Mouse (Mus musculus): Measurements from ENCODE around the gene Lbx2.

Lbx2 gene

DNA sequence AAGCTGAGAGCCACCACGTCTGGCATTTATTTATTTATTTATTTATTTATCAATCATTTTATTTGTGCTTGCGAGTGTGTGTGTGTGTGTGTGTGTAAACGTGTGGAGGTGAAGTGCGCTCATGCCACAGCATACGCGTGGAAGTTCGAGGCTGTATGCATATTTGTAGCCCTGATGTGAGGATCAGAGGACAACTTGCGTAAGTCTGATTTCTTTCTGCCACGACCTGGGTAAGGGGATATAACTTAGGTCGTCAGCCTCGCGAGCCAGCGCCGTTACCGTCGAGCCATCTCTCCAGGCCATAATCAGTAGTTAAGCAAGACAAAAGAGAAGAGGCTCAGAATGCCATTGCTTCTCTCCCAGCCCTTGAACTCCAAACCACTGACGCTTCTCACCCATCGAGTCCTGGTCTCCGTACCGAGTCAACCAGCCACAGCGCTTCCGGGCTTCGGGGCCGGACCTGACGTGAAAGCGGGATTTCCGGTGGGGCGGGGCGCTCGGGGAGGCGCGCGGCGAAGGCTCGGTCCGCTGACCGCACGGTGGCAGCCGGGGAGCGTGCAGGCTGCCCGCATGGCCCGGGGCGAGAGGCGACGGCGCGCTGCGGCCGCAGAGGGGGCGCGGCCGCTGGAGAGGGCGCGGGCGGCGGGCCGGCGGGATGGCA is 29.0 kb downstream of the Lbx2 start, which contains the start of gene Mogs:
Mogs (plus strand) TSS at position 486 of the 661 bp plus-strand sequence.
- peak; percentile 90 to 94 for DNase-seq

DNA sequence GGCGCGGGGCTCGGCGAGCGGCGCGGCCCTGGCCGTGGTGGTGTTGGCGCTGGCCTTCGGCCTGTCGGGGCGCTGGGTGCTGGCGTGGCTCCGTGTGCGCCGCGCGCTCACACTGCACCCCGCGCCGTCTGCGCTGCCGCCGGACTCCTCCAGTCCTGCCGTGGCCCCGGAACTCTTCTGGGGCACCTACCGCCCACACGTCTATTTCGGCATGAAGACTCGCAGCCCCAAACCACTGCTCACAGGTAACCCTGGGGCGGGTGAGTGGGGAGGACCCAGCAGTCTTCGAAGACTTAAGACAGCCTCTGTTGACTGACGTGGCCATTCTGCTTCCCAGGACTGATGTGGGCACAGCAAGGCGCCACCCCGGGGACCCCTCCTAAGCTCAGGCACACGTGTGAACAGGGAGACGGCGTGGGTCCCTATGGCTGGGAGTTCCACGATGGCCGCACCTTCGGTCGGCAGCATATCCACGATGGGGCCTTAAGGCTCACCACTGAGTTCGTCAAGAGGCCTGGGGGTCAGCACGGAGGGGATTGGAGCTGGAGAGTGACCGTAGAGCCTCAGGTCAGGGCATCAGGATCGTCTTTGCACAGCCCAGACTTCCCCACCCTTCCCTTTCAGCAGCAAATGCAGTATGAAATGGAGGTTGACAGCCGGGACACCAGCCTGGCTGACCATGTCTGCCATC is 29.7 kb downstream of the Lbx2 start:
- no peak for DNase-seq

DNA sequence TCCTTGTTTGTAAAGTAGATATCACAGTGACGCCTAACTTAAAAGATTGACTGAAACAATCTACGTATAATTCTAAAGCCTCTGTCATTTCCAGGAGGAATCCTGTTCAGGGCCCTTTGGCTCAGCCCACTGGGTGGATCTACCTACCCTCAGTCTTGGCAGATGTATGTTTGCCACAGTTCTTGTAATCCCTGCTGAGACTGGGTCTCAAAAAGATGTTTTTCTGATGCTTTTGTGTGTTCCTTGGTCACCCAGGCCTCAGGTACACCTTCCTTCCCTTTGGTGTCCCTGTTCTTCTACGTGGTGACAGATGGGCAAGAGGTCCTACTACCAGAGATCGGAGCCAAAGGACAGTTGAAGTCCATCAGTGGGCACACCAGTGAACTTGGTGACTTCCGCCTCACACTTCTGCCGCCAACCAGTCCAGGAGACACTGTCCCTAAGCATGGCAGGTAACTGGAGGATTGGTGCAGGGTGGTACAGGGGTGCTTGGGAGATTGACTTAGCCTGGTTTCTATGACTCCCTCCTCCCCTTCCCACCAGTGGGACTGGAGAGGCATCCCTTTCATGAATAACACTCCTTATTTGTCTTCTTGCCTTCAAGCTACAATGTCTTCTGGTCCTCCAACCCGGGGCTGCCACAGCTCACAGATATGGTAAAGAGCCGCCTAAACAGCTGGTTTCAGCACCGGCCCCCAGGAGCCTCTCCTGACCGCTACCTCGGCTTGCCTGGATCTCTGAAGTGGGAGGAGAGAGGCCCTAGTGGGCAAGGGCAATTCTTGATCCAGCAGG is 30.4 kb downstream of the Lbx2 start:
- no peak for DNase-seq

DNA sequence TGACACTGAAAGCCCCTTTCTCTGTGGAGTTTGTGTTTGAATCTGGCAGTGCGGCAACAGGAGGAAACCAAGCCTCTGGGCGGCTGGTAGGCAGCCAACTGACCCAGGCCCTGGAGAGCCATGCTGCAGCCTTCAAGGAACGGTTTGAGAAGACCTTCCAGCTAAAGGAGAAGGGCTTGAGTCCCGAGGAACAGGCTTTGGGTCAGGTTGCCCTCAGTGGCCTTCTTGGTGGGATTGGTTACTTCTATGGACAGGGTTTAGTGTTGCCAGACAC is 30.9 kb downstream of the Lbx2 start:
- no peak for DNase-seq

DNA sequence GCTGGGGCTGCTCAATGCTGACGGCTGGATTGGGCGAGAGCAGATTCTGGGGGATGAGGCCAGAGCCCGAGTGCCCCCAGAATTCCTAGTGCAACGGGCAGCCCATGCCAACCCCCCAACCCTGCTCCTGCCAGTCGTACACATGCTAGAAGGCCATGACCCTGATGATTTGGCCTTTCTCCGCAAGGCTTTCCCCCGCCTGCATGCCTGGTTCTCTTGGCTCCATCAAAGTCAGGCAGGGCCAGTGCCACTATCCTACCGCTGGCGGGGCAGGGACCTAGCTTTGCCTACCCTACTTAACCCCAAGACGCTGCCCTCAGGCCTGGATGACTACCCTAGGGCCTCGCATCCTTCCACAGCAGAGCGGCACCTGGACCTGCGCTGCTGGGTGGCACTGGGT is 31.4 kb downstream of the Lbx2 start:
- DNase-seq: no peak

DNA sequence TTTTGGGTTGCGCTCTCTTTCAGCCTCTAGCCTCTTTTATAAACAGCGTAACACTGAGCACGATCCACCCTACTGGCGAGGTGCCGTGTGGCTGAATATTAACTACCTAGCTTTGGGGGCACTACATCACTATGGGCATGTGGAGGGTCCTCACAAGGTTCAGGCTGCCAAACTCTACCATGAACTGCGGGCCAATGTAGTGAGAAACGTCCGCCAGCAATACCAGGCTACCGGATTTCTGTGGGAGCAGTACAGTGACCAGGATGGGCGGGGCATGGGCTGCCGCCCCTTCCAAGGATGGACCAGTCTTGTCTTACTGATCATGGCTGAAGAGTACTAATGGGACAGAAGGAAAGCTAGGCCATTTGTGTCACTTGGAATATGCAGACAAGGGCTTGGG is 32.2 kb downstream of the Lbx2 start:
- DNase-seq: no peak

DNA sequence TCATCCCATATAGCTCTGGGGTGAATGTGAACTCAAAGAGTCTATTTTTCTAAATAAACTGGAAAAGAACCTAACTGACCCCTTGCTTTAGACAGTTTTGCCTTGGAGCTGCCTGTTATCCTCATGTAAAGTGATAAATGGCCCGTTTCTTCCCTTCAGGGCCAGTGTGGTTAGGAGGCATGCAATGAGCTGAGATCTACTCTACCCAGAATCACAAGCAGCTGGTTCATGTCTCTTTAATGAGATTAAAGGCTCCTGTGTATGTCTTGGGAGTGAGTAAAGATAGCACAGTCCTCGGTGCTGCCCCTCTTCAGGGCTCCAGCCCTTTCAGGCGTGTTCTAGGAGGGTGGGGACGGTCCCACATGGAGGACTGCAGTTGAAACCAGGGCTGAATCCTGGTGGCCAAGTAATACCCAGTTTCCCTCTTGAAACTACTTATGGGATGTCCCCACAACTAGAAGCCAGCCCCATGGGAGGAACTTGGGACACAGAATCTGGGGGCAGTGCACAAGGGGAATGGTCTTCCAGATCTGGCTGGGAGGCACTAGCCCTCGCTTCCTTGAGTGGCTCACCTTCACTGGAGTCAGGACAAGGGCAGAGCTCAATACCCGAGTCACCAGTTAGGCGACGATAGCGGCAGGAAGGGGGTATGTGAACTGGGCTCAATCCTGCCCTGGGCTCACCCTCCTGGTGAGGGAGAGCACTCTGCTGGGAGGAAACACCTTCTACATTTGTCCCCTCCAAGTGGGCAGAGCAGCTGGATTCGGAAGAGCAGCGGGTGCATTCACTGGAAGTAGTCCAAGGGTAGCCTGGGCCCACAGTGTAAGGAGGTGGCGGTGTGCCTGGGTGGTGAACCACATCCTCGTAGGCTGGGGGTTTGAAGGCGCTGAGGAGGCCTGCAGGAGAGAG is 32.9 kb downstream of the Lbx2 start:
- DNase-seq: no peak

DNA sequence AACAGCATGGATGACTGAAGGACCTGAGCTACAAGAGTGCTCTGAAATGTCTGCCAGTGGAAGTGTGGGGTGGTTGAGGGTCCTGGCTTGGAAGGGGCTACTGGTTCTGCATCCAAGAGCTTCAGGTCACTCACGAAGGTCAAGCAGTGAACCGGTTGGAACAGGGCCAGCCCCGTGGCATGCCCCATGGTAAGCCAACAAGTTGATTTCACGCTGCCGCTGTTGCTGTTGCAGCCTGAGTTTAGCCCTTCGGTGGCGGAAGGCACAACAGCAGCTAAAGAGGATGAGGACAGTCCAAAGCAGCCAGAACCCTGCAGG is 33.5 kb downstream of the Lbx2 start:
- DNase-seq: no peak

DNA sequence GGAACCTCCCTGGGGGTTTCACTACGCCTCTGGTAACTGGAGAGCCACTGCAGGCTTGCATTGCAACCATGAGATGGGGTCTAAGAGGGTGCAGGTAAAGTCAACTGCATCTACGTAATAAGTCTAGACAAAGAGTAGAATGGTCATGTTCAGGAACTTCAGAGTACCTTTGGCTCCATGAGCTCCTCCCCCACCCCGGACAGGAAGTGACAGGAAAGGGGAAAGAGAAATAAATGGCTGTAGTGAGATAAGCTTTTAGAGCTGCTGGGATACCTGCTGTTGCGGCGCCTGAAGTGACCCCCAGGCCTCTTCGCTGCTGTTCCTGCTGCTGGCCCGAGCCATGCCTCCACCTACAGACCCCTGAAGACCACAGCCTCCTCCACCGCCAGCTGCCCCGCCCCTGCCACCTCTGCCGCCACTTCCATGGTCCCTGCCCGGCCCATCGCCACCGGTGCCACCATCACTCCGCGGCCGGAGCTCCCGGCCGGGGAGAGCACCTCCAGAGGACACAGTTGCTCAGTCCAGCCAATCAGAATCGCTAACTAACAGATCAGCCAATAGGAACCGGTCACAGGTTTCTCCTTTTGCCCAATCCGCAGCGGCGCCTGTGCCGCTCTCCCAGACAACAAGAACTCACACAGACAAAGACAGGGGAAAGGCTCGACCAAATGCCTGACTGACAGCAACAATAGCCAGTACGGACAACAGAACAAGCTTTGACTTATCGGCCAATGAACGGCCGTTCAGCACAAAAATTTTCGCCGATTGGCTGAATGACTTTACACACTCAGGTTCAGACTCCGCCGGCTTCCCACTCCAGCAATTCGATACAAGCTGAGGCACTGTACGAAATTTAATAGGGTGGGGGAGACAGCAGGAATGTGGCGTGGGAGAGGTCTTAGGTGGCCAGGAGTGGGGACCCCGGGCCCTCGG is 35.0 kb downstream of the Lbx2 start, which contains the start of gene Wbp1:
Wbp1 (minus strand) TSS at position 630 of the 933 bp plus-strand sequence.
- peak; percentile 97 to 99 for DNase-seq

DNA sequence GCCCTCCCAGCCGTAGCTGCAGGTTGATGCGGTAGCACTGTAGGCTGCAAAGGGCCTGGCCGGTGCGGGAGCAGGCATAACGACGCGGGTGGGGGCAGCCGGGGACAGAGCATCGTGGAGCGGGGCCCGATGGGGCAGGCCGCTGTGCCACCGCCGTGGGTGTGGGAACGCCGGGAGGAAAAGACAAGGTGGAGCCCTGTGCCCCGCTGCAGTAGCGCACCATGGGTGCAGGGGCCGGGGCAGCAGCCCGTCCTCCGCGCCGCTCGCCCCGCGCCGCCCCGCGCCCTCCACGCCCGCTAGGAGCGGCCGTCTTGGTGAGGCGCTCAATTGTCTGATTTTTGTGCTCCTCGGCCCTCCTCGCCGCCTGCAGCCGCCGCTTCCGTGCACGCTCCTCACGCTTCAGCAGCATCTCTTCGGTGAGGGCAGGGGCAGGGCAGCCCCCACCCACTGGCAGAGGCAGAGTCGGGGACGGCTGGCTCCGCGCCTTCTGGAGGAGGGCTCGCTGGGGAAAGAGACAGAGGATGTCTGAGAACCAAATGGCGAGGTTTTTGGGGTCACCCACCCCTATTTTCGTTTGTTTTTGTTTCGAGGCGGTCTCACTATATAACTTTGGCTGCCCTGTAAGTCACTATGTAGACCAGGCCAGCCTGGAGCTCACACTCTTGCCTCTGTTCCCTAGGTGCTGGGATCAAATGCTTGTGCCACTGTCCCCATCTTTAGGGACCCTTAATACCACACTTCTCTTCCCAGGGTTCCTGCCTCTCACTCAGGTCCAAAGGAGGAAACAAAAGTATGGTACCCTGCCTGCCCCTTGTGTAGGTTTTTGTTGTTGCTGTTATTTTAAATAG is 35.9 kb downstream of the Lbx2 start:
- DNase-seq: no peak

DNA sequence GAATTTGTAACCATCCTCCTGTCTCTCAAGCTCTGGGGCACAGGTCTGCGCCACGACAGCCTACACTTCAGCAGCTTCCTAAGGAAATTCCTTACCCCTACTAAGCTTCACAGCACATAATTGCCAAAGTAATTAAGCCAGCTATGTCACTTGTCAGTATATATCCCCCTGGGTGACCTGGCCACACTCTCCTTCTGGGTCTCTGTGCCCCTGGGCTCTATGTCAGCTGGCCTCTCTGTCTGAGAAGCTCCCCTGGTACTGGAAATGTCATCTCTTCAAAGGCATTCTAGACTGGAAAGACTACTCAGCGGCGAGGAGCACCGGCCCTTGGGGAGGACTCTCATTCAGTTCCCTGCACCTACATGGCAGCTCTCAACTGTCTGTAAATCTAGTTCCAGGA is 36.8 kb downstream of the Lbx2 start:
- no peak for DNase-seq

DNA sequence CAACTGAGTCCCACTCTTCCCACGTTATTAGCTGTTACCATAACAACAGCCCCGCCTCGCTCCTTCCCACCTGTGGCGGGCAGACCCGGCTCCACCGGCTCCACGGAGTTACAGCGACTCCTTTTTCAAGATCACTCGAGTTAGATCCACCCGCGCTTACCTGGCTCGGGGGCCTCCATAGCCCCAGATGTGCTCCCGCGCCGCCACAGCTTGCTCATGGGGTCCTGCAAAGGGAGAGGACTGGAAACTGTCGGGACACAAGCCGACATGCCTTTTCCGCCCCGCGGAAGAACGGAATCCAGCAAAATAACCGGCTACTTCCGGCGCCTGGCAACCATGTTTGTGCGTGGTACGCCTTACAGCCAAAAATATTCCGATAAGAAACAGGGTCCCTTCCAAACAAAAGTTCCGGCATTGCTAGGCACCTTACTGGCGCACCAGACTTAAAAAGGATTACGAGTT is 38.7 kb downstream of the Lbx2 start:
- DNase-seq: peak; percentile 93 to 94

DNA sequence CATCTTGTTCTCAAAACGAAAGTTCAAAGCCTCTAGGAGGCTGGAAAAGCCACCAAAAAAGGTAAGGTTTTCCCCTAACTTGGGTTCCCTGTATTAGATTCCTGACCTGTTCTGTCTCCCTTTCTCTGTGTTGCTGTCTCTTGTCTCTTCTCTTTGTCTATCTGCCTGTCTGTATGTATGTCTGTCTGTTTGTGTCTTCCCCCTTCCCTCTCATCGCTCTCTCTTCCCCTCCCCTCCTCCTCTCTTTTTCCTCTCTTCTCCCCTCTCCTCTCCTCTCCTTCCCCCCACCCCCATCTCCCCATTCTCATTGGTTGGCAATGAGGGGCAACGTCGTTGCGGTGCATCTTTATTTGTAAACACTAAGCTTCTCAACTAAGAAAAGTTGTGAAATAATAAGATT is 39.2 kb downstream of the Lbx2 start, which contains the start of gene Ino80b:
Ino80b (minus strand) TSS at position 101 of the 400 bp plus-strand sequence.
- DNase-seq: no peak

DNA sequence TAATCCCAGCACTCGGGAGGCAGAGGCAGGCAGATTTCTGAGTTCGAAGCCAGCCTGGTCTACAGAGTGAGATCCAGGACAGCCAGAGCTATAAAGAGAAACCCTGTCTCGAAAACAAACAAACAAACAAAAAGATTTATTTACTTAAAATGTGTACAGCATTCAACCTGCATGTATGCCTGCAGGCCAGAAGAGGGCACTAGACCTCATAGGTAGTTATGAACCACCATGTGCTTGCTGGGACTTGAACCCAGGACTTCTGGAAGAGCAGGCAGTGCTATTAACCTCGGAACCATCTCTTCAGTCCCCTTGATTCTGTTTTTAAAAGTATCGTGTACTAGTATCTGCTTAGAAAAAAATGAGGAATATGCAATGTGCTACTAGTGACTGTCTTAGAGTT is 41.3 kb downstream of the Lbx2 start:
- no peak for DNase-seq

DNA sequence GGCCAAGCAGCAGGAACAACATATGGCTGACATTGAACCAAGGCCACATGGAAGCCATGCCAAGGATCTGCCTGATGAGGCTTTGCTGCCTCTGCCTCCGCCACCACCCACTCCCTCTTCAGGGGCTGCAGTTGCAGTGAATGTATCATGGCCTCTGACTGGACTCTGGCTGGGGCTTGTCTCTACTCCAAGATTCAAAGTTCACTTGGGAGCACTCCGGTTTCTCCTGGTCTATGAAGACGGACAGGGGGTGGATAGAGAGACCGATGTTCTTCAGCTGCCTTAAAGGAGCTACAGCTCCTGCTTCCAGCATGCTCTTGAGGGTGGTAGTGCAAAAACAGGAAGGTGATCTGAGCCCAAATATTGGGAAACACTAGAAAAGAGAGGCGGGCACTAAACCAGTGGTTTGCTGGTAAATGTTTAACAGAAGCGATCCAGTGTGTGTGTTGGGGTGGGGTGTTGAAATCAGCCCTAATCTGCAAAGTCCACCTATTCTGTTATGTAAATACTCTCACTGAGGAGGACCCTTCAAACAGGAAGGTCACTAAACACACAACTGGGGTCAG is 45.4 kb downstream of the Lbx2 start:
- DNase-seq: peak; percentile 77 to 88

DNA sequence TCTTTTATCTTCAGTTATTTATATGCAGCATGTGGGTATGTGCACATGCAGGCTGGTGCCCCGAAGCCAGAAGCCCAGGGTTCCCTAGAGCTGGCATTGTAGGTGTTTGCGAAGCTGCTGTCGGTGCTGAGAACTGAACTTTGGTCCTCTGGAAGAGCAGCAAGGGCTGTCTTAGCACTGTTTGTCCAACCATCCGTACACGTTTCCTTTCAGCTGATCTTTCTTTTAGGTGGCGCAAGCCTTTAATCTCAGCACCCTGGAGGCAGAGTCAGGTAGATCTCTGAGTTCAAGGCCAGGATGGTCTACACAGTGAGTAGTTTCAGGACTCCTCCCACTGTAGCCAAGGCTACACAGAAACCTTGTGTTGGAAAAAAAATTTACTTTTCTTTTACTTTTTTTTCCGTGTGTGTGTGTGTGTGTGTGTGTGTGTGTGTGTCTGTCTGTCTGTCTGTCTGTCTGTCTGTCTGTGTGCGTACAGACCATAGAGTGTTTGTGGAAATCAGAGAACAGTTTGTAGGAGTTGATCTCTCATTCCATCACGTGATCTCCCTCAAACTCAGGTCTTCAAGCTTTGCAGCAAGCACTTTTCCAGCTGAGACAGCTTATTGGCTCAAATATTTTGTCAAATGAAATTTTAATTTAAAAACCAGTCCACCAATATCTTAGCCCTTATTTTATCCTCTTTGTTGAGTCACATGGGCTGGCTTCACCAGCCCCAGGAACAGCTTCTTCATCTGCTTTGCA is 46.2 kb downstream of the Lbx2 start:
- DNase-seq: no peak

DNA sequence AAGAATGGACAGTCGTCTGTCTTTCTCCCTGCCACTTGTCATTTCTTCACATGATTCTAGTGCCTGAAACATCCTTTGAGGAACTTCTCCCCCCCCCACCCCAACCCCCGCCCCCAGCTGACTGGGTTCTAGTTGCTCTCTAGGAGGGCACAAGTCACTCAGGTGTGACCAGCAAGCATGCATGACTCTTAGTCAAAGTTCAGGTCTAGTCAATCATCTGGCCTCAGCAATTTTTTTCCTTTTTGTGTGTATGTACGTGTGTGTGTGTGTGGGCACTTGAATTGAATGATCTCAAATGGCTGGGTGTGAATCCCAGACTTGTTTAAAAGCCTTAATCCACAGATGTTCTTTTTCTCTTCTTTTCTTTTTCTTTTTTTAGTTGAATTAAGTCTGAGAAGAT is 48.1 kb downstream of the Lbx2 start:
- peak in 1 of 2 experiments; percentile 61 for DNase-seq

DNA sequence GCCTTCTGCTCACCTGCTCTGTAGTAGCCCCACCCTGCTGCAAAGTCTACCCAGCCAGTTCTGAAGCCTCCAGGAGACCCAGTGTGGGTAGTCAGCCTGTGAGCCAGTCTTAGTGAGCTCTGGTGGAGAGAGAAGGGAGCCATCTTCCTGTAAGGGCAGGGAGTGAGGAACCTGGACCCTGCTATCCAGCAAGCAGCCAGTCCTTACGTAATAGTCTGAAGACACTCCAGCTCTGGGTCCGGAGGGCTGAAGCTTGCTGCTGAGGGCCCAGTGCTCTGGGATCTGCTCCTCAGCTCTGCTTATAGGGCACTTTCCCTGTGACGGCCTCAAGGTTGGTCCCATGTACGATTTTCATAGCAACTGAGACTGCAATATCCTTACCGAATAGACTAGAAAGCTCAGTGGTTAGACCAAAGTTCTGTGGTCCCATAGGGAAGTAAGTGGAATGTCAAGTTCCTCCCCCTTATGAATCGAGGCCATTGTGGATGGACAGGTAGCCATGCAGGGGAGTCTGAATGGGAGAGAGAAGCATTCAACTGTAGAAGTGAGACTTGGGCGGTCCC is 48.9 kb downstream of the Lbx2 start, which contains the start of gene Rtkn:
Rtkn (plus strand) TSS at position 513 of the 563 bp plus-strand sequence.
- DNase-seq: peak; percentile 64 to 80

DNA sequence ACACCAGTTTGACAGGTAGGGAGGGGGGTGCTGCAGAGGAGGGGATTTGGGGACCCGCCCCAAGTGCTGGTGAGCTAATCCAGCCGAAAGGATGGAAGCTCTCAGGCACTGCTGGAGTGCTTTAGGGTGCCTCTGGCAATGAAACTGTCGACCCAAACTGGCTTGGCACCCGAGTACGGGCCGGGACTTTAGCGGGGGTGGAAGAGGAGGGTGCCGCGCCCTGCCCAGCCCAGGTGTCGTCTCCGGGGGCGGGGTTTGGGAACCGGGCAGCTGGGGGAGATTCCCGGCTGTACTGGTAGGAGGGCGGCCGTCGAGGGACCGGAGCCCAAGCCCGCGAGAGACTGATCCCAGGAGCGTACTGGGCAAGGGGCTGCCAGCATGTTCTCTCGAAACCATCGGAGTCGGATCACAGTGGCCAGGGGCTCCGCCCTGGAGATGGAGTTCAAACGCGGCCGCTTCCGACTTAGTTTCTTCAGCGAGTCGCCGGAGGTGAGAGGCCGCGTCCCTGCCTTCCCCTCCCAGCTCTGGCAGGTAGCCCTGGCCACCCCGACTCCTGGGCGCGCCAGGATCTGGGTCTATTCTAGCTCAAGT is 49.5 kb downstream of the Lbx2 start:
- peak; percentile 72 to 73 for DNase-seq
